Mouse (Mus musculus) left cerebral cortex, adult 9 months (tissue): ENCODE results near the gene Slc41a3.
A peak's percentile ranks its signal among the peaks of the same experiment; 100 is the strongest.

Experiments
- DNase-seq, 2 experiments: peaks; one replicate each; pipeline ENCODE4 v3.0.0; 2022; ENCODE audit warnings: low spot score in 2 of 2

Slc41a3 gene

DNA sequence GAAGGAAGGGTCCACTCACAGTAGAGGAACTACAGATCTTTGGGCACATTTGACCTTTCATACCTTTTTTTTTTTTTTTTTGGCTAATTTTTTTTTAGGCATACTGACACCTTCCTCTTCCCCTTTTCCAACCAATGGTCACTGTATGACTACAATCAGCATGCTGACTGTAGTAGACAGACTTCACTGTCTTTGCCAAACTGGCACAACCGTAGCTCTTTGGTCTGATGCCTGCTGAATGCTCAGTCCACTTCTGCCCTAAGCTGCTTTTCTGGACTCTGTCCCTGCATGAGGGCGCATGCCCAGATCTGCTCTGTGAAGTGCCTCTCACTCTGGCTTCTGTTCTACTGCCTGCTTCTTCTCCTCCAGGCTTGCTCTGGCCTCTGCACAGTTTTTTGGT is 6.9 kb upstream of the Slc41a3 start:
- DNase-seq: no peak

GRCm38 (mm10) chr6:90598197-90598596 is 6.3 kb upstream of the Slc41a3 start:
- DNase-seq: no peak

DNA sequence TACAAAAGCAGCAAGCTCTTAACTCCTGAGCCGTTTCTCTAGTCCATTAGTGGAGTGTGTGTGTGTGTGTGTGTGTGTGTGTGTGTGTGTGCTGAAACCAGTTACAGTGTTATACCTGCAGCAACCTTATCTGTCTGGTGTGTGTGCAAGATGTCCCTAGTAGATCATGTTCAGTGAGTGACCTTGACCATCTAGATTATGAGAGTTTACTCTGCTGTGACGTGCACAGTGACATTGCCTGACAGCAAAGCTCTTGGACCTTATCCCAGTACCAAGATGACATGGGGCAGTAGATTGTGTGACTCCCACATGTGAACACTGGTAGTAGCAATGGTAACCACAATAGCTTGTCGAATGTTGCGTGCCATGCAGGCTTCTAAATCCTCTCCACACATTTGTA is 4.2 kb upstream of the Slc41a3 start:
- no peak for DNase-seq

DNA sequence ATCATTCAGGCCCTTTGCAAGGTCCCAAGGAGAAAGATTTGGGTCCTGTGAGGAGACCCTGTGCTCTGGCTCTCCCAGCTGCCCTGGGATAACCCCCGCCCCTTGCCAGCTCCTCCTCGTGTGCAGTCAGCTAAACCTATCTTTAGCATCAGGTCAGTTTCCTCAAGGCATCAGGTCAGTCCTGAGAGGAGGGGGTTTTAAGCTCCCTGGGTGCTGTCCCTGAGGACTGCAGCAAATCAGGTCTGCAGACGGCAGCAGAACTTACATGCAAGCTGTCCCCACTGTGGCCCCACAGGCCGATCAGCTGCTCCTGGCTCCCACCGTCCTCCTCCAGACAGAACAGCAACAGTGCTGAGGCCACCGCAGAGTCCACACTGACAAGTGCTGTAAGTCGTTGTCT is 2.8 kb upstream of the Slc41a3 start:
- no peak for DNase-seq

DNA sequence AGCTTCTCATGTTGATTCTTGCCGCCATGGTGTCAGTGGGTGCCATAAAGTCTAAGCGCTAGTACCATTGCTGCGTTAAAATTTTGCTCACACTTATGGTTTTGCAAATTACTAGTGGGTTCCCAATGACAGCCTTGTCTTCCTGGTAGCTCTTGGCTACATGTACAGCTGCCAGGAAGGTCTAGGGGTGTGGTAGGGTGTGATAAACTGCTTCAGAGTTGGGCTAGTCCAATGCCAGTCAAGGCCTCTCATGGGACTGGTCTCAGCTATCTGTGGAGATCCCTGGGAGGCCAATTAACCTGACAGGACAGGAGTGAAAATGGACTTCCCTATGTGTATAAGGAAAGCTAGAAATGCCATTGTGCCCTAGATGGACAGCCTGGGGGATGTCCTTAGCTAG is 2.2 kb upstream of the Slc41a3 start:
- DNase-seq: no peak

DNA sequence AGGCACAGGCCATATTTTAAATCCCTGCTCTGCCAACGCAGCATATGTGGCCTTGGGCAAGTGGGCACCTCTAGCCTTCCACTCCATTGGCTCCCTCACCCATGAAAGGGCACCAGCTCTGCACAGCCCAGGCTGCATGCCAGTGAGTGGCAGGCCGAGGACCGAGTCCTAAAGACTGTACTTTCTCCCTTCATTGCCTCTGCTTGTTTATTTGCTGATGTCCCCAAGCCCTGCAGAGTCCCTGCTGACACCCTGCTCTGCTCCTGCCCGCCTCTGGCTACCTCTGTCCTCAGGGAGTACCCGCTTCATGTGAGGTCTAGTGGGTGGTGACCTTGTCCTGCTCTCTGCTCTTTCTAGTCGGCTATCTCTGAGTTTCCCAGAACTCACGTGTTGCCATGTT is 1.4 kb upstream of the Slc41a3 start:
- DNase-seq: no peak

GRCm38 (mm10) chr6:90604130-90604529 is 395 bp upstream of the Slc41a3 start:
- DNase-seq: peak in 1 of 2 experiments; percentile 22

DNA sequence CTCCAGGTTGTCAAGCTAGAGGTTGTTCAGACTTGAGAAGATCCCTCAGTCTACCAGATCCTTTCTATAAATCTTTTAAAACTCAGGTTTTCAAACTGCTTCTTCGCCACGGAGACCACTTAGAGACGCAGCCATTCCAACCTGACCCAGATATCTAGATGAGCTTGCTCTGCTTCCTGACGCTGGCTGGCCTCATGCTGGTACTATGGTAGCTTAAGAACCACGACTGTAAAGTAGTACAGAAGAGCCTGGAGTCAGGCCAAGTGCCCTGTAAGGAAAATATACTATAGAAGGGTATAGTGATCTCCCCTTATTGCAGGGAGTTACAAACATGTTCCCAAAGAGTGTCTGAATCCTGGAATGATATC is 757 bp downstream of the Slc41a3 start:
- peak in 1 of 2 experiments; percentile 7 for DNase-seq

DNA sequence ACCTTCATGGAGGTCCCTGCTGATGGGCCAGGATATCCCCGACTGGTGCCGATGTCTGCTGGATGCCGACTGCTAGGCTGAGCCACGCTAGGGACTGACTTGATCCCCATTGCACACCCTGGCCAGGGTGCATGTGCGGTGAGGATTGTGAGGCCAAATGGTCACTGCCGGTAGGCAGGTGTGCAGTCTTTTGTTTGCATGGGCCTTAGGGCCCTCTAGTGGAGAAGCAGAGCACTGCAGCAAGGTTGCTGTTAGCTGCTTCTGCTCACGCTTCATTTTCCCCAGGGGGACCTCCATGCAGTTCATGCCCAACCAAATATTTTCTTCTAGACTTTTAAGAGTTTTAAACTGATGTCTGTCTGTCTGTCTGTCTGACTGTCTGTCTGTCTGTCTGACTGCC is 2.0 kb downstream of the Slc41a3 start:
- DNase-seq: peak in 1 of 2 experiments; percentile 55

- DNase-seq: peak in 1 of 2 experiments; percentile 44
Observed at GRCm38 (mm10) chr6:90607196-90607595, 2.7 kb downstream of the Slc41a3 start.

DNA sequence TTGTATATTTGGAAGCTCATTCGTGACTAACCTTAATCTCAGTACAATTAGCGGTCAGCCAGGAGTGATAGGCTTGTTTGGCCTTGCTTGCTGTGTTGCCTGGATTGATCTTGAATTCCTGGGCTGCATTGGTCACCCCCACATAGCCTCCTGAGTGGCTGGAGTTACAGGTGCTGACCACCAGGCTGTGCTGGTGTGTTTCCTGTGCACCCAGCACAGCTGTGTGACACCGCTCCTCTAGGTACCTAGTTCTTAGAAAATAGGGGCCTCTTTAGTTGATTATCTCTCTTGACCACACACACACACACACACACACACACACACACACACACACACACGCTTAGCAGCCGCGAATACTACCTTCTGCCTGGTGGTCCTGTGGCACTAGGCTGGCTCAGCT is 3.7 kb downstream of the Slc41a3 start:
- DNase-seq: no peak

GRCm38 (mm10) chr6:90610248-90610647 is 5.7 kb downstream of the Slc41a3 start:
- DNase-seq: no peak

GRCm38 (mm10) chr6:90613277-90613676 is 8.8 kb downstream of the Slc41a3 start:
- no peak for DNase-seq

GRCm38 (mm10) chr6:90615362-90615761 is 10.8 kb downstream of the Slc41a3 start:
- DNase-seq: no peak

DNA sequence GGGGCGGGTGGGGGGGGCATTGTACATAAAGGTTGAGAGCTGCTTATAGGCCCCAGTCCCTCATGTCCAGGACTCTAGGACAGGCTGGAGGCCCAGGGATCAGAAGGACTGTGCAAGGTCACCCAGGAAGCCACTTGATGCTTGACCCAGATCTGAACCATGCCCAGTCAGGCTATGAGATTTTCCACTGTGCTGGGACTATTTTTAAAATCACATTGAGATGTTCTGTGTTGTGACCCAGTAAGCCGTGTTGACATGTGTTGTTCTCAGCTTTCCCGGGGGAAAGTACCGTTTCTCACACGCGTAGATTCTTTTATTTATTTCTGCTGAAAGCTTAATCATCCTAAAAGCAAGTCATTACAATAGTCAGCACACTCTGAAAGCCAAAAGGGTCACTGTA is 11.5 kb downstream of the Slc41a3 start:
- no peak for DNase-seq

GRCm38 (mm10) chr6:90616481-90616880 is 12.0 kb downstream of the Slc41a3 start:
- no peak for DNase-seq

DNA sequence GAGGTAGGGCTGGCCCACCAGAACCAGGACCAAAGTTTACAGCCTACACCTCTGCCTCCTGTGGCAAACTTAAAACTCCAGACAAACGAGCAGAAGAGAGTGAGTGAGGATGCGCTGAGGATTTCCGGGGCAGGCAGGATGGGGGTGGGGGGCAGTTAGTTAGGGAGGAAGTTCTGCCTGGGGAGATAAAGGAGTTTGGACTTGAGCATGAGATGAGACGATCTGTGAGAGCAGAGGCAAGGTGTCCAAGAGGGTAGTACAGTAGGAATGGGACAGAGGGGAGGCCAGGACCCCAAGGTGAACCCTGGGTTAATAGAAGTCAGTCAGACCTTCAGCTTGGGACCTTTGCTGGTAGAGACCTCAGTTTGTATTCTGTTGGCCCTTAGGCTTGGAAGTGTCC is 13.7 kb downstream of the Slc41a3 start:
- DNase-seq: no peak

DNA sequence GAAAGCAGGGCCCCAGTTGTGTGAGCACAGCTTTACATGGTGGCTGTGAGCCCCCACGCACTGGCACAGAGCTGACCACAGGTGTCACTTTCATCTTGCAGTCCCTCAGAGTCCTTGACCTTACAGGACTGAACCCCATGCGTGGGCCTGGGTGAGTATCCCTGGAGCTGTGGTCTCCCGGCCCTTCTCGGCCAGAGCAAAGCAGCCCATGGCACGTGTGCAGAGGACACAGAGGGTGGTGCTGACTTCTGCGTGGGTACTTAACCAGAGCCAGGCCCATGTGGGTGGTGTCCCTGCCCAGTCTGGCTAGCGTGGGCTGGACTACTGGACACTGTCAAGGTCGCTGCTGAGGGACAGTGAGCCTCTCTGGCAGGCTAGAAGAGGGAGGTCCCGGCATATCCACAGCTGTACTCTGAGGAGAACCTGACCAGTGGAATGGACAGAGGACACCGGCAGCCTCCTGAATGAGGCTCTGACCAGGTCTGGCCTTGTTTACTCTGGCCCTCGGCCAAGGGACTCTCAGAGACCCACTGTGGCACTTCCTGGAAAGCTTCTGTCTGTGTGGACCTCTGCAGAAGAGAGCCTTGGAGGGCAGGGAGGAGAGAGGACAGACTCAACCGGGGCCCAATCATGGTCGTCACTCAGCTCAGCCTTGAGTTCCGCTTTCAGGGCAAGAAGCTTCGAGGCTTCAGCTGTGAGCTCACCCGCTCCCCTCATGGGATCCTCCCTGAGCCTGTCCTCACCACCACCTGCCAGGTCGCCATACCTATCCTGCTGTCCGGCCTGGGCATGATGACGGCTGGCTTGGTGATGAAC is 14.5 kb downstream of the Slc41a3 start:
- no peak for DNase-seq

GRCm38 (mm10) chr6:90619936-90620335 is 15.4 kb downstream of the Slc41a3 start:
- DNase-seq: no peak

- DNase-seq: no peak
Observed at GRCm38 (mm10) chr6:90620791-90621583, 16.5 kb downstream of the Slc41a3 start.

DNA sequence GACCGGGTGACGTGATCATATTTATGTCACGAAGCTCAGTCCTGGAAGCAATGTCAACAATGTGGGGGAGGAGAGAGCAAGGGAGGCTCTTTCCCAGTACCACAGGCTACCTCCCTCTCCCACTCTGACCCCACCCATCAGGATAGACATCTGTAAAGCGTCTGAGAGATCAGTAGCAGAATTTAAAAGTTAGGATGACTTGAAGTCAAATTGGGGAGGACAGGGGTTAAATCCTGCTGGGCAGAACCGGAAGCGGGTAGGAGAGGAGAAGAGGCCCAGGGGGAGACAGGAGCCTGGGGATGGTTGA is 17.0 kb downstream of the Slc41a3 start:
- no peak for DNase-seq

DNA sequence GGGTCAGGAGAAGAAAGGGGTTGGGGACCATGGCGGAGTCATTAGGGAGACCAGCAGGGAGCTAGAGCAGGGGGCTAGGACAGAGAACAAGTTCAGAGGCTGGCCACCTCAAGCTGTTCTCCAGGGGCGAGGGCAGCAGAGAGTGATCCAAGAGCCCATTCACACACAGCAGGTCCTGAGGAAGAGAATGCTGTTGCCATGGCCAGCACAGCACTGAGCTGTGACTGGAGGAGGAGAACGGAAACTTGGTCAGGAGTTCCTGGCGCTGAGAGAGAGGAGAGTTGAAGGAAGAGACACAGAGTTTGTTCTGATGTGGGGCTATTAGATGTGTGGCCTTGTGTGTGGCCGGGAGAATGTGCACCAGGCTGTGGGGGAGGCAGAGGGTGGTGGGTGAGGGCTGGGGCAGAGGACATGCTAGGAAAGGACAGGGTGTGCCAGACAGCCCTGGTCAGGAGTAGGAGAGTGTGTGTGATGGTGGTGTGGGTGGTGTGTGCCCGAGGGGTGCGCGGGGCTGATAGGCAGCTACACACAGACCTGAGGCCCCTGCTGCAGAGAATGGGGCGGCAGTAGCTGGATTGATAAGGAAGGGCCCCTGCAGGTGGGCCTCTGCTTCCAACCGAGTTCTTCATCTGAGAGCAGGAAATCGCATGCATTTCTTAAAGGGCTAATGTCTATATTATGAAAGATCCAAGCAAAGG is 18.4 kb downstream of the Slc41a3 start:
- DNase-seq: no peak

DNA sequence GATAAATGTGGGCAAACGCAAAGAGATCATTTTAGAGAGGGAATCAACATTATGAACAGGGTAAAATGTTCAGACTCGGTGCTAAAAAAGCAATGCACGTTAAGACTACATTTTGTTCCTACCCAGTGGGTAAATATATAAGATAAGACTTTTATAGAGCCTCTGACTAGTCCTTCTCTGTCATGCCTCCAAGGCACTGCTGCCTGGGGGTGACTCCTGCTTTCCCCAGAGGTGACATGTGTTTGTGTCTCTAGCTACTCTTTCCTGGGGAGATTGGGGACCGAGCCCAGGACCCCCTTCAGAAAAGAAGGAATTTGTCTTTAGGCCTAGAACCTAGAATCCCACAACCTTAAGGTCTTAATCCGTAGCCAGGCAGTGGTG is 18.9 kb downstream of the Slc41a3 start:
- no peak for DNase-seq
